Mouse (Mus musculus): ENCODE measurements around the gene Tlk1.

- TF ChIP-seq POLR2A (IDR thresholded peaks at IDR 0.05; ENCODE audit: control insufficient read depth, low read depth, low read length) = peak; percentile 7; the same call in 1 of the 2 replicates
- no peak for TF ChIP-seq CTCF (IDR thresholded peaks at IDR 0.05; ENCODE audit: control insufficient read depth, insufficient read depth, insufficient replicate concordance, low read depth, low read length)
Observed at GRCm38 (mm10) chr2:70825371-70826051, at the start of gene Tlk1.
